Mouse (Mus musculus): ENCODE results near the gene Galnt11. TPM values are rescaled to one million over a fixed set of nuclear protein-coding genes. Genes with fewer than 3 reads are reported as not detected.

The Galnt11 gene
- polyA plus RNA-seq, 1 experiment from 2014 or later = 58.1 TPM

DNA sequence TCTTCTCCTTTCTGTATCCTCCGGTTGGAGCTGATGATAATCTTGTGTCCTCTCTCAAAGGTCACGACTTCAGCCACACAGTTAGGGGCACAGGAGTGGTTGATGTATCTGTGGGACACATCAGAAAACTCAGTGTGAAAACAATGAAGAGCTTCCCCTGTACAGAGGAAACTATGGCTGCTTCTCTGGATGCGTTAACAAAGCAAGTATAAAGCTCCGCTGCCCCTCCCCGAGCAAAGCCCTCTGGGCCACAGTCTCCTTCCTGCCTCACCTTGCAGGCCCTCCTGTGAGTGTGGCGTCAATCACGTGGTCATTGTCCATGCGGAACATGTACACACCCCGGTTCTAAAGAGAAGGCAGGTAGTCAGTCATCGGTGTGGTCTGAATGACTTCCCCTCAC is 53.9 kb downstream of the Galnt11 start:
- Histone ChIP-seq H3K9me3 (replicated peaks; ENCODE audit: control insufficient read depth, low read length, poor library complexity, severe bottlenecking) (no peaks in the 10 kb centered on the region), H3K9ac (ENCODE audit: low read depth, low read length) (no peak overlapping the region), H3K27ac (ENCODE audit: low read length) (no peak overlapping the region), H3K36me3 (ENCODE audit: control insufficient read depth, insufficient read depth, low read length) (peaks cover 26% of the 10 kb centered on the region), H3K4me1 (ENCODE audit: control insufficient read depth, insufficient read depth, low read length) (no peaks in the 10 kb centered on the region), H3K4me3 (ENCODE audit: low read depth, low read length) (no peak overlapping the region), H3K4me2 (ENCODE audit: low read length) (no peak overlapping the region), H3K27me3 (ENCODE audit: control insufficient read depth, insufficient read depth, low read depth, low read length) (no peaks in the 10 kb centered on the region)
- no peak for ATAC-seq
- WGBS = 88% methylated on average over 10 of the region's 10 CpGs

GRCm38 (mm10) chr5:25276365-25276764 is 54.7 kb downstream of the Galnt11 start:
- H3K4me2 ChIP-seq (ENCODE audit: low read length) = no peak overlapping the region
- peaks cover 29% of the 10 kb centered on the region for H3K36me3 ChIP-seq (ENCODE audit: control insufficient read depth, insufficient read depth, low read length)
- WGBS = 70% methylated on average over 6 of the region's 6 CpGs

GRCm38 (mm10) chr5:25283988-25284387 is 62.3 kb downstream of the Galnt11 start:
- Histone ChIP-seq H3K27me3 (ENCODE audit: control insufficient read depth, insufficient read depth, low read depth, low read length) (no peaks in the 10 kb centered on the region), H3K4me3 (ENCODE audit: low read depth, low read length) (no peak overlapping the region), H3K9me3 (replicated peaks; ENCODE audit: control insufficient read depth, low read length, poor library complexity, severe bottlenecking) (no peaks in the 10 kb centered on the region), H3K4me1 (ENCODE audit: control insufficient read depth, insufficient read depth, low read length) (no peaks in the 10 kb centered on the region), H3K4me2 (ENCODE audit: low read length) (no peak overlapping the region), H3K9ac (ENCODE audit: low read depth, low read length) (no peak overlapping the region), H3K36me3 (ENCODE audit: control insufficient read depth, insufficient read depth, low read length) (peaks cover 41% of the 10 kb centered on the region), H3K27ac (ENCODE audit: low read length) (no peak overlapping the region)
- ATAC-seq = no peak
- WGBS = 97% methylated on average over 13 of the region's 13 CpGs

More at GRCm38 (mm10) chr5:25276365-25276764, 54.7 kb downstream of the Galnt11 start:
- no peak overlapping the region for H3K27ac ChIP-seq (ENCODE audit: low read length)
- H3K27me3 ChIP-seq (ENCODE audit: control insufficient read depth, insufficient read depth, low read depth, low read length) = no peaks in the 10 kb centered on the region
- no peak overlapping the region for H3K4me3 ChIP-seq (ENCODE audit: low read depth, low read length)
- no peak for ATAC-seq
- H3K9me3 ChIP-seq (replicated peaks; ENCODE audit: control insufficient read depth, low read length, poor library complexity, severe bottlenecking) = no peaks in the 10 kb centered on the region
- no peak overlapping the region for H3K9ac ChIP-seq (ENCODE audit: low read depth, low read length)
- no peaks in the 10 kb centered on the region for H3K4me1 ChIP-seq (ENCODE audit: control insufficient read depth, insufficient read depth, low read length)

- no peak overlapping the region for H3K4me2 ChIP-seq (ENCODE audit: low read length)
Observed at GRCm38 (mm10) chr5:25296830-25297229, 75.1 kb downstream of the Galnt11 start.

GRCm38 (mm10) chr5:25310226-25310625 is 88.5 kb downstream of the Galnt11 start:
- Histone ChIP-seq H3K9me3 (replicated peaks; ENCODE audit: control insufficient read depth, low read length, poor library complexity, severe bottlenecking) (no peaks in the 10 kb centered on the region), H3K4me1 (ENCODE audit: control insufficient read depth, insufficient read depth, low read length) (no peaks in the 10 kb centered on the region), H3K4me3 (ENCODE audit: low read depth, low read length) (no peak overlapping the region), H3K27me3 (ENCODE audit: control insufficient read depth, insufficient read depth, low read depth, low read length) (no peaks in the 10 kb centered on the region), H3K27ac (ENCODE audit: low read length) (no peak overlapping the region), H3K36me3 (ENCODE audit: control insufficient read depth, insufficient read depth, low read length) (peaks cover 38% of the 10 kb centered on the region), H3K9ac (ENCODE audit: low read depth, low read length) (no peak overlapping the region), H3K4me2 (ENCODE audit: low read length) (no peak overlapping the region)
- ATAC-seq = no peak
- 97% methylated on average over 2 of the region's 2 CpGs for WGBS

More at GRCm38 (mm10) chr5:25296830-25297229, 75.1 kb downstream of the Galnt11 start:
- H3K9me3 ChIP-seq (replicated peaks; ENCODE audit: control insufficient read depth, low read length, poor library complexity, severe bottlenecking) = no peaks in the 10 kb centered on the region
- ATAC-seq = no peak; the same call in 1 of the 2 replicates
- peaks cover 21% of the 10 kb centered on the region for H3K36me3 ChIP-seq (ENCODE audit: control insufficient read depth, insufficient read depth, low read length)
- H3K9ac ChIP-seq (ENCODE audit: low read depth, low read length) = no peak overlapping the region
- 28% methylated on average over 3 of the region's 3 CpGs for WGBS
- H3K4me1 ChIP-seq (ENCODE audit: control insufficient read depth, insufficient read depth, low read length) = no peaks in the 10 kb centered on the region
- no peak overlapping the region for H3K4me3 ChIP-seq (ENCODE audit: low read depth, low read length)
- H3K27ac ChIP-seq (ENCODE audit: low read length) = no peak overlapping the region
- no peaks in the 10 kb centered on the region for H3K27me3 ChIP-seq (ENCODE audit: control insufficient read depth, insufficient read depth, low read depth, low read length)

GRCm38 (mm10) chr5:25313881-25314280 is 92.2 kb downstream of the Galnt11 start:
- Histone ChIP-seq H3K9me3 (replicated peaks; ENCODE audit: control insufficient read depth, low read length, poor library complexity, severe bottlenecking) (no peaks in the 10 kb centered on the region), H3K36me3 (ENCODE audit: control insufficient read depth, insufficient read depth, low read length) (peaks cover 43% of the 10 kb centered on the region), H3K27ac (ENCODE audit: low read length) (no peak overlapping the region), H3K4me1 (ENCODE audit: control insufficient read depth, insufficient read depth, low read length) (no peaks in the 10 kb centered on the region), H3K4me3 (ENCODE audit: low read depth, low read length) (no peak overlapping the region), H3K4me2 (ENCODE audit: low read length) (no peak overlapping the region), H3K27me3 (ENCODE audit: control insufficient read depth, insufficient read depth, low read depth, low read length) (no peaks in the 10 kb centered on the region), H3K9ac (ENCODE audit: low read depth, low read length) (no peak overlapping the region)
- no peak for ATAC-seq
- WGBS = 89% methylated on average over 6 of the region's 6 CpGs

Other genes with a start within 250 kb of the Galnt11 start
- gene Prkag2, start 121.3 kb upstream of the Galnt11 start, polyA plus RNA-seq (2015; fragmentation: Nextera tagmentation; extraction: Ambion mirVana) = 112 and 118 TPM in 2 replicates
- not detected in 2 replicates for gene Galntl5, start 40.4 kb upstream of the Galnt11 start, polyA plus RNA-seq (2015; fragmentation: Nextera tagmentation; extraction: Ambion mirVana)
- not detected in 2 replicates for gene E130116L18Rik, start 1.2 kb downstream of the Galnt11 start, polyA plus RNA-seq (2015; fragmentation: Nextera tagmentation; extraction: Ambion mirVana)